Mouse (Mus musculus): ENCODE measurements around the gene Hsd17b7. TPM values are rescaled to one million over a fixed set of nuclear protein-coding genes. Genes with fewer than 3 reads are reported as not detected.

Gene Hsd17b7
- polyA plus RNA-seq, 1 experiment from 2014 or later: 27.8 TPM

DNA sequence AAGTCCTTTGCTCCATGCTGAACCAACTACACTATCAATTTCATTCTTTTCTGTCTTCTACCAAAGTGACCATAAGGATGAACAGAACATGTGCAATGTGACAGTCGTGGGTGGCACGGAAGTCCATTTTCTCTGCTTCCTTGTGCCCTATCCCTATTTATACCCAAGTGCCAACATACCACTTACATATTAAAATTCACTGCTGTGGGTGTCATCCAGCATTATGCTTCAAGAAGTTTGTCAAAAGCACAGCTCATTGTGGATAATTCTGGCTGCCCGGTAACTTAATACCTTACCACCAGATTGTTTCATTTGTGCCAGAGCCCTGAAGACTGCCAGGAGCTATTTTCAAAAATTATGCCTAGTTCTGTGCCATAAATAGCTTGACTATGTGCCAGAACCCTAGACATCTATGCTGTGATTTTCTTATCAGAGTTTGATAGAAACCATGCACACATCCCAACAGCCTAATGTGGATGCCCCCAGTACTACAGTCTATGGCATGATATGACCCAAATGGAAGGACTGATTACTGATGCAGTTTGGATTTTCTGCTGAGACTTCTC, 68.2 kb downstream of the Hsd17b7 start:
- DNase-seq (ENCODE audit: low spot score): no peak
- Histone ChIP-seq H3K27ac (no peak overlapping the region), H3K36me3 (no peaks in the 10 kb centered on the region), H3K4me3 (no peak overlapping the region), H3K4me1 (no peaks in the 10 kb centered on the region), H3K27me3 (ENCODE audit: insufficient read depth, poor library complexity, severe bottlenecking) (no peaks in the 10 kb centered on the region), H3K9me3 (no peaks in the 10 kb centered on the region)
- WGBS: 81% methylated on average over 3 of the region's 3 CpGs

Other genes starting within 250 kb of the Hsd17b7 start
- gene Rgs4, start 221.6 kb downstream of the Hsd17b7 start, polyA plus RNA-seq (2016; fragmentation: Nextera tagmentation; extraction: Ambion mirVana): 1.2 and 3.6 TPM in 2 replicates
- gene Ccdc190, start 40.6 kb downstream of the Hsd17b7 start, polyA plus RNA-seq (2016; fragmentation: Nextera tagmentation; extraction: Ambion mirVana): not detected in 2 replicates
- gene Ddr2, start 141.5 kb upstream of the Hsd17b7 start, polyA plus RNA-seq (2016; fragmentation: Nextera tagmentation; extraction: Ambion mirVana): 6.7 and 21.0 TPM in 2 replicates
- gene Uap1, start 205.7 kb upstream of the Hsd17b7 start, polyA plus RNA-seq (2016; fragmentation: Nextera tagmentation; extraction: Ambion mirVana): 63.0 and 67.4 TPM in 2 replicates
- 8.6 and 10.5 TPM in 2 replicates for gene Uhmk1, start 246.2 kb upstream of the Hsd17b7 start, polyA plus RNA-seq (2016; fragmentation: Nextera tagmentation; extraction: Ambion mirVana)